Mouse (Mus musculus) gastrocnemius, postnatal 4 days (tissue): Measurements from ENCODE around the gene 1700109H08Rik. TPM values are rescaled to one million over a fixed set of nuclear protein-coding genes. Genes with fewer than 3 reads are reported as not detected.
"Not testable (repeated sequence)": the region's sequence is repeated elsewhere in the genome, so short reads cannot be mapped to it uniquely, and the experiment has no call there.

Experiments
- DNase-seq, 2 experiments: peaks; one replicate each; pipeline ENCODE4 v3.0.0; 2021 to 2022; ENCODE audit warnings: low spot score in 2 of 2, mixed read lengths in 2 of 2
- total RNA-seq, 2 experiments: library from RNA; stranded (reverse); gene quantifications; 2 replicates each; pipeline ENCODE4 v1.2.3; 2021

Gene 1700109H08Rik
- total RNA-seq, 2 experiments from 2014 or later = 7.1 to 10.4 TPM

- DNase-seq = no peak
These were observed 25.8 kb downstream of the 1700109H08Rik start for GRCm38 (mm10) chr5:3597171-3597570.

GRCm38 (mm10) chr5:3598766-3599165 lies 27.4 kb downstream of the 1700109H08Rik start:
- no peak for DNase-seq

GRCm38 (mm10) chr5:3600298-3600697 lies 28.9 kb downstream of the 1700109H08Rik start:
- no peak for DNase-seq

GRCm38 (mm10) chr5:3600790-3601189 lies 29.4 kb downstream of the 1700109H08Rik start:
- DNase-seq = no peak

GRCm38 (mm10) chr5:3607114-3607513 lies 35.7 kb downstream of the 1700109H08Rik start:
- no peak for DNase-seq

- no peak for DNase-seq
These were observed 37.9 kb downstream of the 1700109H08Rik start for GRCm38 (mm10) chr5:3609241-3609640.

- not testable (repeated sequence) for DNase-seq
These were observed 40.5 kb downstream of the 1700109H08Rik start for GRCm38 (mm10) chr5:3611835-3612234.

GRCm38 (mm10) chr5:3620486-3620885 lies 49.1 kb downstream of the 1700109H08Rik start:
- no peak for DNase-seq

GRCm38 (mm10) chr5:3630055-3630454 lies 58.7 kb downstream of the 1700109H08Rik start:
- no peak for DNase-seq

GRCm38 (mm10) chr5:3631512-3632271 lies 60.3 kb downstream of the 1700109H08Rik start:
- no peak for DNase-seq

- no peak for DNase-seq
These were observed 60.9 kb downstream of the 1700109H08Rik start for GRCm38 (mm10) chr5:3632285-3632684.

- DNase-seq = no peak
These were observed 61.9 kb downstream of the 1700109H08Rik start for GRCm38 (mm10) chr5:3633315-3633714.

- DNase-seq = no peak
These were observed 62.6 kb downstream of the 1700109H08Rik start for GRCm38 (mm10) chr5:3633951-3634350.

Other genes with a start within 250 kb of the 1700109H08Rik start
- gene Cdk6, start 230.1 kb upstream of the 1700109H08Rik start, total RNA-seq = 10 to 100 TPM; 18.0 to 21.2 TPM
- 10 to 100 TPM; 26.9 to 33.7 TPM for gene Fam133b, start 27.7 kb upstream of the 1700109H08Rik start, total RNA-seq
- gene Pex1, start 24.5 kb downstream of the 1700109H08Rik start, total RNA-seq = 10 to 100 TPM; 10.4 to 11.6 TPM
- gene Rbm48, start 25.0 kb downstream of the 1700109H08Rik start, total RNA-seq = 1 to 10 TPM; 7.4 to 7.6 TPM
- not detected for gene Tmbim7, start 79.6 kb downstream of the 1700109H08Rik start, total RNA-seq
- 10 to 100 TPM; 80.8 to 99.8 TPM for gene Gatad1, start 85.6 kb downstream of the 1700109H08Rik start, total RNA-seq
- 10 to 100 TPM; 33.9 to 34.9 TPM for gene Ankib1, start 231.4 kb downstream of the 1700109H08Rik start, total RNA-seq
- 10 to 100 TPM; 26.1 to 34.0 TPM for gene Krit1, start 231.6 kb downstream of the 1700109H08Rik start, total RNA-seq